Mouse (Mus musculus) limb, embryonic 14.5 days (tissue): ENCODE results near the gene Irf2. TPM values are rescaled to one million over a fixed set of nuclear protein-coding genes. Genes with fewer than 3 reads are reported as not detected.

Source experiments
- ATAC-seq: fragments of 200-750 bp; cut with Nextera tagmentation; 2 replicates; pipeline ENCODE4 v1.8.0; 2017; ENCODE audit warnings: low read depth, moderate number of reproducible peaks, moderate TSS enrichment; ENCODE audit not compliant: low FRiP score
- DNase-seq: peaks from one replicate; pipeline ENCODE4 v3.0.0-alpha.2; 2015; ENCODE audit warnings: low spot score
- H3K27ac ChIP-seq: fragments of 300-500 bp; sonication (generic); replicated peaks from 2 replicates; pipeline ENCODE4 v1.5.1; 2014; ENCODE audit warnings: low read depth, mild to moderate bottlenecking, low read length, moderate library complexity, mixed read lengths
- H3K27me3 ChIP-seq: fragments of 300-500 bp; sonication (generic); 2 replicates; pipeline ENCODE4 v1.6.1; 2014; ENCODE audit warnings: low read length, mixed read lengths; ENCODE audit not compliant: control insufficient read depth, insufficient read depth
- H3K36me3 ChIP-seq: fragments of 300-500 bp; sonication (generic); 2 replicates; pipeline ENCODE4 v1.6.1; 2014; ENCODE audit warnings: mild to moderate bottlenecking, low read length, moderate library complexity, mixed read lengths; ENCODE audit not compliant: control insufficient read depth, insufficient read depth
- H3K4me1 ChIP-seq: fragments of 300-500 bp; sonication (generic); 2 replicates; pipeline ENCODE4 v1.6.1; 2014; ENCODE audit warnings: antibody characterized with exemption, low read length, mixed read lengths; ENCODE audit not compliant: control insufficient read depth, insufficient read depth
- H3K4me2 ChIP-seq: fragments of 300-500 bp; sonication (generic); replicated peaks from 2 replicates; pipeline ENCODE4 v1.6.1; 2014; ENCODE audit warnings: low read depth, mild to moderate bottlenecking, low read length, moderate library complexity; ENCODE audit not compliant: severe bottlenecking
- H3K4me3 ChIP-seq: fragments of 300-500 bp; sonication (generic); replicated peaks from 2 replicates; pipeline ENCODE4 v1.5.1; 2014; ENCODE audit warnings: low read length
- H3K9ac ChIP-seq: fragments of 300-500 bp; sonication (generic); 2 replicates; pipeline ENCODE4 v1.6.1; 2014; ENCODE audit warnings: mild to moderate bottlenecking, low read depth, low read length, moderate library complexity; ENCODE audit not compliant: severe bottlenecking
- H3K9me3 ChIP-seq: fragments of 300-500 bp; sonication (generic); 2 replicates; pipeline ENCODE4 v1.6.1; 2016; ENCODE audit warnings: low read length; ENCODE audit not compliant: control insufficient read depth
- POLR2A ChIP-seq: fragments of 200-500 bp; IDR thresholded peaks from 2 replicates; pipeline ENCODE4 v1.8.0; 2012; ENCODE audit warnings: inconsistent platforms, mild to moderate bottlenecking, moderate library complexity, borderline replicate concordance; ENCODE audit not compliant: insufficient read depth, insufficient read length; ENCODE audit errors: extremely low read depth
- WGBS: fragments of 180-500 bp; shearing (Covaris S2); extraction: QIAGEN DNeasy Blood & Tissue Kit; methylation state at CpG from one replicate; pipeline ENCODE4 v1.1.7; 2014; 5-methylcytosine and 5-hydroxymethylcytosine counted together
- polyA plus RNA-seq, 2 experiments: library from polyadenylated mRNA; depleted of rRNA in 1 of 2; stranded (reverse) in 1 of 2; unstranded in 1 of 2; fragments of >200 nt; fragmentation: Nextera tagmentation in 1 of 2; extraction: Ambion mirVana in 1 of 2; gene quantifications; 2 replicates each; pipeline versions ENCODE4 v1.2.1 to v1.2.3; 2012 to 2014

Gene Irf2
- polyA plus RNA-seq, 2 experiments = 15.1 to 16.8 TPM

- H3K4me3 ChIP-seq = no peak overlapping the region
- H3K27me3 ChIP-seq = no peaks in the 10 kb centered on the region
- no peaks in the 10 kb centered on the region for H3K4me1 ChIP-seq
- no peak for DNase-seq
- no peak overlapping the region for H3K27ac ChIP-seq
- ATAC-seq = no peak
- no peak for TF ChIP-seq POLR2A
- no peak overlapping the region for H3K9ac ChIP-seq
- H3K4me2 ChIP-seq = no peak overlapping the region
- 84% methylated on average over 5 of the region's 5 CpGs for WGBS
- peaks cover under 1% of the 10 kb centered on the region; the same call in 1 of the 2 replicates for H3K36me3 ChIP-seq
- H3K9me3 ChIP-seq = no peaks in the 10 kb centered on the region
Measured at GRCm38 (mm10) chr8:46789091-46789881, 49.8 kb downstream of the Irf2 start.

GRCm38 (mm10) chr8:46791664-46792371, 52.3 kb downstream of the Irf2 start:
- no peak overlapping the region for H3K4me3 ChIP-seq
- no peak for TF ChIP-seq POLR2A
- H3K27me3 ChIP-seq = no peaks in the 10 kb centered on the region
- H3K4me2 ChIP-seq = no peak overlapping the region
- WGBS = 72% methylated on average over 5 of the region's 5 CpGs
- DNase-seq (no peak), ATAC-seq (no peak)
- no peaks in the 10 kb centered on the region for H3K4me1 ChIP-seq
- peaks cover 9% of the 10 kb centered on the region for H3K36me3 ChIP-seq
- H3K9me3 ChIP-seq = no peaks in the 10 kb centered on the region
- no peak overlapping the region for H3K27ac ChIP-seq
- no peak overlapping the region for H3K9ac ChIP-seq

GRCm38 (mm10) chr8:46792653-46793052, 53.1 kb downstream of the Irf2 start:
- TF ChIP-seq POLR2A = no peak
- H3K4me1 ChIP-seq = no peaks in the 10 kb centered on the region
- ATAC-seq (no peak), DNase-seq (no peak)
- H3K9ac ChIP-seq = no peak overlapping the region
- H3K27ac ChIP-seq = no peak overlapping the region
- no peaks in the 10 kb centered on the region for H3K9me3 ChIP-seq
- no peaks in the 10 kb centered on the region for H3K27me3 ChIP-seq
- no peak overlapping the region for H3K4me2 ChIP-seq
- no peak overlapping the region for H3K4me3 ChIP-seq
- 83% methylated on average over 2 of the region's 2 CpGs for WGBS
- peaks cover 13% of the 10 kb centered on the region for H3K36me3 ChIP-seq

GRCm38 (mm10) chr8:46793248-46793647, 53.7 kb downstream of the Irf2 start:
- H3K36me3 ChIP-seq = peaks cover 15% of the 10 kb centered on the region
- H3K27me3 ChIP-seq = no peaks in the 10 kb centered on the region
- no peak for DNase-seq
- no peaks in the 10 kb centered on the region for H3K4me1 ChIP-seq
- H3K4me2 ChIP-seq = no peak overlapping the region
- no peak overlapping the region for H3K27ac ChIP-seq
- no peak for ATAC-seq
- TF ChIP-seq POLR2A = no peak
- no peak overlapping the region for H3K9ac ChIP-seq
- WGBS = 93% methylated on average over 14 of the region's 14 CpGs
- no peaks in the 10 kb centered on the region for H3K9me3 ChIP-seq
- H3K4me3 ChIP-seq = no peak overlapping the region

GRCm38 (mm10) chr8:46794317-46794716, 54.8 kb downstream of the Irf2 start:
- no peak for TF ChIP-seq POLR2A
- no peak overlapping the region for H3K9ac ChIP-seq
- no peak overlapping the region for H3K4me2 ChIP-seq
- 90% methylated on average over 5 of the region's 5 CpGs for WGBS
- ATAC-seq (no peak), DNase-seq (no peak)
- no peak overlapping the region for H3K27ac ChIP-seq
- H3K4me3 ChIP-seq = no peak overlapping the region
- peaks cover 21% of the 10 kb centered on the region for H3K36me3 ChIP-seq
- no peaks in the 10 kb centered on the region for H3K27me3 ChIP-seq
- no peaks in the 10 kb centered on the region for H3K4me1 ChIP-seq
- no peaks in the 10 kb centered on the region for H3K9me3 ChIP-seq
